Mouse (Mus musculus) embryo, embryonic 9.5 days (tissue): ENCODE measurements around the gene Tfrc.
A peak's percentile ranks its signal among the peaks of the same experiment; 100 is the strongest.

Experiments
- DNase-seq: peaks from one replicate; pipeline ENCODE4 v3.0.0-alpha.2; 2017; ENCODE audit errors: extremely low spot score

Tfrc gene

GRCm38 (mm10) chr16:32650461-32650860 lies 41.7 kb downstream of the Tfrc start:
- no peak for DNase-seq

- DNase-seq: no peak
These were observed 42.4 kb downstream of the Tfrc start for GRCm38 (mm10) chr16:32650974-32651618.

DNA sequence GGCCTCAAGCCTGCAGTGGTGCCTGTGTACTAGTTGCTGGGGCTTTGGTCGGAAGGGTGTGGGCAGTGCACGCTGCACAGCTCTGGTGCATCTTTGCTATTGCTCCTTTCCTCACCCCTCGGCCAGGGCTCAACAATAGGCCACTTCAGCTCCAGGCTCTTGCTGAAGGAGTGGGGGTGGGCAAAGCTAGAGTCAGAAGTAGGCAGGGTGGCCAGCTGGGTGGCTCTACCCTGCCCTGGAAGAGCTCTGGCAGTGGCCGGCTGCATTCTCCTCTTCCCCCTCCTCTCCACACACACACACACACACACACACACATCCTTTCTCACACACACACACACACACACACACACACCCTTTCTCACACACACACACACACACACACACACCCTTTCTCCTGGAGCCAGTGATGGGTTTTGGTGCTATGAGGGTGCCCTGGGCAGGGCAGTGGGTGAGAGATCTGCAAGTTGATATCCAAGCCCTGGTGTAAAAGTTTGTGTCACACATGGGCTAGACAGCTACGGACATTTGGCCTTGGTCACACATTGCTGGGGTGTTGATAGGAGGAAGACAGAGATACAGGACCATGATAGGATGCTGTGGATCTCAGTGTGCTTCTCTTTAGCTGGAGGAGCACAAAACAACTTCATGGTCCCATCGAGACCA lies 45.5 kb downstream of the Tfrc start:
- DNase-seq: no peak

GRCm38 (mm10) chr16:32655534-32655933 lies 46.8 kb downstream of the Tfrc start:
- DNase-seq: no peak

- no peak for DNase-seq
These were observed 47.6 kb downstream of the Tfrc start for GRCm38 (mm10) chr16:32656321-32656720.

DNA sequence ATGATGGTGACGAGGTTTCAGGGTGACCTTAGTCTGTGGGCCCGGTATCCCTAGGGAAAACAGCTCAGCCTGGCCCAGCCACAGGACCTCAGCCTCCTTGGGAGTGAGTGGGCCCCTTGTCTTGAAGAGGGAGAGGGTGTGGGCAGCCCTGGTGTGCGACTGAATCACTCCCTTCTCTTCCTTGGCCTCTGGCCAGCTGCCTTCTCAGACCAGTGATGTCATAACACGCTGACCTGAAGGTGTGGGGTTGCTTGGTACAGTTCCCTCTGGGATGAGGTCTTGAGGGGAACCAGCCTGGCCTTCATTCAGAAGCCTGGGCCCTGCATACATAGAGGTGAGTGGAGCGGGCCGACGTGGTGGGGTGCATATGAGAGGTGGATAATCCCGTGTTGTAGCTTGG lies 48.1 kb downstream of the Tfrc start:
- no peak for DNase-seq

DNA sequence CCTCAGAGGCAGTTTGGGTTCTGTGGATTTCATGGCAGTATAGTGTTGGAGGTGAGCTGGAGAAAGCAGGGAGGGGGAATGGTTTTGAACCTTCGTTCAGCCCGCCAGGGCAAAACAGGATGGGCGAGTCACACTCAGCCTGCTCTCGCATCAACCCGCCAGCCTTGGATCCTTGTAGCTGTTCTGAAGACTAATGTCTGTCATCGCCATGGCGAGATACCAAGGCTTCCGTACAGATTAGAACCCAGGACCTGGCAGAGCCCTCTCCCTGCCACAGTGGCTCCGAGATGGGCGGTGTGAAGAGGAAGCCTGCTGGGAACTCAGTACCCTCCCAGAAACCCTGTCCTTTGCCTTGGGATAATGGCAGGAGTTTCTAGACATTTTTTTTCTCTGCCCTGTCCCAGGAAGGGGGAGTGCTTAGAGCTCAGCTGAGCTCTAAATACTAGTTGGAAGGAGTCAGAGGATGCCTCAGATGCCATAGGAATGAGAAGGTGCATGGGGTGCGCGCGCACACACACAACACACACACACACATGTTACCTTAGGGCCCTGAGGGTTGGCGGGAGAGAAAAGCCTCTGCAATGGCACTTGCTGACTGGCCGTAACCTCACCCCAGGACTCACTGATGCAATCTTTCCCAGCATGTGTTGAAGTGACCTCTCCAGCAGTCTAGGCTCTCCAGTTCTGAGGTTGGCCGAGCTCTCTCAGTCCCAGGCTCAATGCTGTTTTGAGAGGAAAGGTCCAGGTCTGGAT lies 49.0 kb downstream of the Tfrc start:
- no peak for DNase-seq

- peak; percentile 29 for DNase-seq
These were observed 50.0 kb downstream of the Tfrc start for GRCm38 (mm10) chr16:32658743-32659171.

DNA sequence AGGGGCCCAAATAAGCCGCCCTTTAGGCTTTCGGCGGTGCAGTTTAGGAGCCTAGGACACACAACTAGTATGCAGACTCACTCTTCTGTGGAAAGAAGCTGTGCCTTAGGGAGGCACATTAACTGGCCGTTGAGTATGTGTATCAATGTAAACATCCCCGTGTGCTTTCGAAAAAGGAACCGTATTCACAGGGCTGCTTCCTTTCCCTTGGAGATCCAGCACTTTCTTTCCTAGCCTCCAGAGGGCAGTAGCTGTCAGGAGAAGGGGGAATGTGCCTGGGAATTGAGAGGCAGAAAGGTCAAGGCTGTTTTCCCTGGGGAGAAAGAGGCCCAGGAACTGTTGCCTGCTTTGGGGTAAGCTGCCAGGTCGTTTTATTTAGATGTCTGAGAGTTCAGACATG lies 50.7 kb downstream of the Tfrc start:
- DNase-seq: peak; percentile 78

DNA sequence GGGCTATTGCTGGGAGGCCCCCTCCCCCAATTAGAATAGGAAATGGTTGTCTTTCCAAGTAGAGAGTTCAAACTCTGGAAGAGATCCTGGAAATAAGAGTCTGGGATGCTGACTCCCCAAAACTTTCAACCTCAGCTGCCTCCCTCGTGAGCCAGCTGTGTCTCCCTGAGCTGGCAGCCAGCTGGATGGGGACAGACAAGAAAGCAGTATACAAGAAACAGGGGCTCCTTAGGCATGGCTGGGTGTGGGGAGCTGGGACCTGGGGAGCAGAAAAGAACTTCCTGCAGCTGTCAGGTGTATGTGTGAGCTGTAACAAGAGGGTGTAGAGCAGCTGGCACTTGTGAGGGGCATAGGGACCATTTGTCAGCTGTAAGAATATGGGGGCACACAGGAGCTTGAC lies 51.4 kb downstream of the Tfrc start:
- no peak for DNase-seq

GRCm38 (mm10) chr16:32660557-32661321 lies 52.0 kb downstream of the Tfrc start:
- DNase-seq: no peak

- DNase-seq: no peak
These were observed 52.8 kb downstream of the Tfrc start for GRCm38 (mm10) chr16:32661493-32661921.

DNA sequence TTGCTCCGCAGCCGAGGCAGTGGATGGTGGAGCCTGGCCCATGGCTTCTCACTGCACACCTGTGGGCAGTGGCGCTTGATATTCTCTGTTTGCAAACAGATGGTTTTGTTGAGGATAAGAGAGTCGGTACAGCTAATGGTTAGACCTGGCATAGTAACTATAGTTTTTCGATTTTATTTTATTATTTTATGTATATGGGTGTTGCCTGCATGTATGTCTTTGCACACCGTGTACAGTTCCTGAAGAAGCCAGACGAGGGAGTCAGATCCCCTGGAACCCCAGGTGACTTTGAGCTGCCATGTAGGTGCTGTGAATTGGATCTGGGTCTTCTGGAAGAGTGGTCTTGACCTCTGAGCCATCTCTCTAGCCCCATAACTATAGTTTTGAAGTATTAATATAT lies 53.7 kb downstream of the Tfrc start:
- DNase-seq: no peak

GRCm38 (mm10) chr16:32663231-32663858 lies 54.6 kb downstream of the Tfrc start:
- DNase-seq: no peak

- no peak for DNase-seq
These were observed 55.5 kb downstream of the Tfrc start for GRCm38 (mm10) chr16:32664211-32664610.

DNA sequence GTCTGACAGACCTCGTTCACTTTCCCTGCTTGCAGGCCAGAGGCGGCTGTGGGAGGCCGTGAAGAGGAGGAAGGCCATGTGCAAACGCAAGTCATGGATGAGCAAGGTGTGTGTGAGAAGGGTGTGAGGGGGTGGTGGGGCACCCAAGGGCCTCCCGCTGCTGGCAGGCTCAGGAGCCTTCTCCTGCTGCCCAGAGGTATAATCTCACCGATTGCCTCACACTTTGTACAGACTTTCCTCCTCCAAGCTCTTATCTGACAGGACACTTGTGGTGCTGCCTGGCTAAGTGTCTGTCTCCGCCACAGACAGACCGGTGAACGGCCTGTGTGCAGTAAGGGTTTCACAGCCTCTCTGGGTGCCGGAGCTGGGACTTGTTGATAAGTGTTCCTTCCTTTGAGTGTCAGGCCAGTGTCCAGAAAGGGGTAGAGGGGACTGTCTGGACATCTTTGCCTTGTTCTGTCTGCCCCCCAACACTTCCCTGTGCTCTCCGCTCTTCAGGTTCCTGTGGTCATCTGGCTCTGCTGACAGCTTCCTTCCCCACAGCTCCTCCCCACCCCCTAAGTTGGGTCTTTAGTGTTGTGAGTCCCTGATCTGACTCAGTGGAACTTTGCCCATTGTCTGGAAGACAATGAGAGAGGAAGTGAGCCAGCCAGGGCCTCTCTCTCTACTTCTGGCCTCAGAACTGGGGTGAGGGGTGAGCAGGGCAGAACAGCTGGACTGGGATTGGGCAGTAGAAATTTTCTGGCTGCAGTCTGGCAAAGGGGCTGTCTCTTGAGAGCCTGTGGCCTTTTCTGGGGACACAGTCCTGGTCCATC lies 57.3 kb downstream of the Tfrc start:
- DNase-seq: no peak

GRCm38 (mm10) chr16:32666671-32667551 lies 58.2 kb downstream of the Tfrc start:
- DNase-seq: no peak

GRCm38 (mm10) chr16:32667552-32667872 lies 58.8 kb downstream of the Tfrc start:
- DNase-seq: no peak

DNA sequence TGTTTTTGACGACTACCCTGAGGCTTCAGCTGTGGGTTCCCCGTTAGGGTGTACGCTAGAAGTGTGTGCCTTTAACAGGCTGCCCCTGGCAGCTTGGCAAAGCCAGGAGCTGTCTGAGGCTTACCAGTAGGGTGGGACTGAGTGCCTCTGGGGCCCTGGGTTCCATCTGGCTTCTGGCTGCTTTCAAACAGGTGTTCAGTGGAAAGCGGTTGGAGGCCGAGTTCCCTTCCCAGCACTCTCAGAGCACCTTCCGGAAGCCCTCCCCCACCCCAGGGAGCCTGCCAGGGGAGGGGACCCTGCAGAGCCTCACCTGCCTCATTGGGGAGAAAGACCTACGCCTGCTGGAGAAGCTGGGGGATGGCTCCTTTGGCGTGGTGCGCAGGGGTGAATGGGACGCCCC lies 59.3 kb downstream of the Tfrc start:
- no peak for DNase-seq

DNA sequence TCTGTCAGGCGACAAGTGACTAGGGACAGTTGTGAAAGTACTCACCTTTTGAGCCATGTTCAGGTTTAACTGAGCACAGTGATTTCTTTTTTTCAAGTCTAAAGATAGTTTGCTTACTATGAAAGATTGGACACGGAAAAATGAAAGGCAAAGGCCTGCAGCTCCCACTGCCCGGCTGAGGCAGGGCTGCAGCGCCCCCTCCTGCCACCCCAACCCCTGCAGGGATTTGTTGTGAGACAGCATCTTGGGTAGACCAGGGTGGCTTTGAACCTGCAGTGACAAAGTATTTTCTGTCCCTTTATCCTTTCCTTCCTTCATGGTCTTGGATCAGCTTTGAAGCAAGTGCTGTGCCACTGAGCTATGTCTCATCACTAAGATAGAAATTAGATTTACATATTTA lies 59.8 kb downstream of the Tfrc start:
- DNase-seq: no peak
